Mouse (Mus musculus): ENCODE measurements at regions not wholly inside any gene's neighbourhood (a gene's known extent, or its start where the extent isn't known, plus 50 kb on each side); places are given as distances from the start of the nearest gene placed in this dataset.

GRCm38 (mm10) chr4:114712005-114712665 is 109.4 kb upstream of the Gm12830 start:
- TF ChIP-seq POLR2A (IDR thresholded peaks at IDR 0.05; ENCODE audit: control insufficient read depth, extremely low read depth, insufficient read depth, low read length, poor library complexity) (no peak), CTCF (IDR thresholded peaks at IDR 0.05; ENCODE audit: borderline replicate concordance, control insufficient read depth, extremely low read depth, insufficient read depth, low read length, poor library complexity) (no peak)

Measured in thymus, adult 2 months (tissue).